Mouse (Mus musculus): ENCODE data around the gene Kctd17.

Kctd17 gene

DNA sequence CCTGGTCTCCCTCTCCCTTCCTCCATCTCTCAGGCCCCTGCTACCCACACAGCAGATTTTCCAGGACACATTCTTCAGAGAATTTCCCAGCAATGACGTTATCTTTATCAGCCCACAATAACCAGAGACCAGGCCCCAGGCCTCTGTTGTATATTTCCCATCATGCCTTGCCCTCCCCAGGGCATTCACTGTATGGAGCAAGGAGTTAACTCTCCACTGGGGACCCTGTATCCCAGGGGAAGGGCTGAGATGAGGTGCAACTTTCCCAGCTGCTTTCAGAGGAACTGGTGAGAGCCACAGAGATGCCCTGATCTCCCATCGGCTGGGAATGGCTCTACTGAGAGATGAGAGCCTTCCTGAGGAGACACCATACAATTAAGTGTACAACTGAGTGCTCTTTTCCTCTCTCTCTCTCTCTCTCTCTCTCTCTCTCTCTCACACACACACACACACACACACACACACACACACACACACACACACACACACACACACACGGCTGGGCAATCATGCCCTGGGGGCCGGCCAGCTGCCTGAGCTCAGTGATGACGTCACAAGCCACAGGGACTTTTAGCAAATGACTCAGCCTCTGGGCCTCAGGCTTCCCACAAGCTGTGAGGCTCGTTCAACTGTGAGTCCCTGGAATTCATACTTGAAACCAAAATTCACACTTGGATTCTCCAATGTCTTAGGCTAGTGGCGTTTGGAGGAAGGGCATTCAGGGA lies 21.5 kb downstream of the Kctd17 start:
- DNase-seq, result peak; percentile 64

GRCm38 (mm10) chr15:78450419-78450768 lies 22.0 kb downstream of the Kctd17 start:
- no peak for DNase-seq

DNA sequence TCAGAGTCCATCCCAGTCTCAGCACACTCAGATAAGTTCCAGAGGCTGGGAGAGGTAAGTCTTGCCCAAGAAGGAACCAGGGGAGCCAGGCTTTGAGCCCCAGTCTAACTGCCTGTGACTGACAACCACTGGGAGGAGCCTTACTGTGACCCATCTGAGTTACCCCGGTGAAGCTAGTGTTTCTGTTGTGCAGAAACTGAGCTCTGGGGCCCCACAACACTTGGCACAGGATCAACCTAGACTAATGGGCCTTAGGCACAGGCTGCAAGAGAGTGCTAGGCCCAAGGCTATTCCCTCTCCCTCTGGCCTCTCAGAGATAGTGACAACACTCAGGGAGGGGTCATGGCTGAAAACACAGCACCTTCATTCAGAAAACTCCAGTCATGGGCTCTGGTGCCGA lies 22.8 kb downstream of the Kctd17 start:
- no peak for DNase-seq

GRCm38 (mm10) chr15:78452929-78453328 lies 24.6 kb downstream of the Kctd17 start:
- no peak for DNase-seq

DNA sequence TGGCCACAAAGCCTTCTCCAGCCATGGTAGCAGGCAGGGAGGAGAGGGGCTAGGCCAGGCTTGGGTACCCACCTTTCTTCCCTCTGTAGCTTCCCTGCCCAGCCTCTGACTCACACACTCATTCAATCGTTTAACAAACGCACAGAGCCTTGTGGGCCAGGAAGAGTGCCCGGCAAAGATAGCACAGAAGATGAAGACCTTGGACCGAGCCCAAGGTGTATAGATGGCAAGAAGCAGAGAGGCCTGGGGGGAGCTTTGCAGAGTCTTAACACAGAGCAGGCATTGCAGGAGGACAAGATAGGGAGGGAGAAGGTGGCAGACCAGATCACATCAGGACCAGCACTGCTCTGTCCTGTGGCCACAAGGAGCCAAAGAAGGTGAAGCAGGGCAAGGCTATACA lies 26.8 kb downstream of the Kctd17 start:
- no peak for DNase-seq

- DNase-seq, result no peak
These were observed 27.7 kb downstream of the Kctd17 start for GRCm38 (mm10) chr15:78456051-78456450.

GRCm38 (mm10) chr15:78457193-78457592 lies 28.8 kb downstream of the Kctd17 start:
- no peak for DNase-seq

- no peak for DNase-seq
These were observed 34.6 kb downstream of the Kctd17 start for GRCm38 (mm10) chr15:78462981-78463380.

GRCm38 (mm10) chr15:78466809-78467208 lies 38.4 kb downstream of the Kctd17 start:
- DNase-seq, result peak; percentile 33

GRCm38 (mm10) chr15:78467570-78467969 lies 39.2 kb downstream of the Kctd17 start:
- DNase-seq, result no peak

GRCm38 (mm10) chr15:78468379-78468937 lies 40.1 kb downstream of the Kctd17 start, which contains the start of gene Tmprss6:
Tmprss6 (minus strand) TSS chr15:78468634.
- DNase-seq, result no peak

DNA sequence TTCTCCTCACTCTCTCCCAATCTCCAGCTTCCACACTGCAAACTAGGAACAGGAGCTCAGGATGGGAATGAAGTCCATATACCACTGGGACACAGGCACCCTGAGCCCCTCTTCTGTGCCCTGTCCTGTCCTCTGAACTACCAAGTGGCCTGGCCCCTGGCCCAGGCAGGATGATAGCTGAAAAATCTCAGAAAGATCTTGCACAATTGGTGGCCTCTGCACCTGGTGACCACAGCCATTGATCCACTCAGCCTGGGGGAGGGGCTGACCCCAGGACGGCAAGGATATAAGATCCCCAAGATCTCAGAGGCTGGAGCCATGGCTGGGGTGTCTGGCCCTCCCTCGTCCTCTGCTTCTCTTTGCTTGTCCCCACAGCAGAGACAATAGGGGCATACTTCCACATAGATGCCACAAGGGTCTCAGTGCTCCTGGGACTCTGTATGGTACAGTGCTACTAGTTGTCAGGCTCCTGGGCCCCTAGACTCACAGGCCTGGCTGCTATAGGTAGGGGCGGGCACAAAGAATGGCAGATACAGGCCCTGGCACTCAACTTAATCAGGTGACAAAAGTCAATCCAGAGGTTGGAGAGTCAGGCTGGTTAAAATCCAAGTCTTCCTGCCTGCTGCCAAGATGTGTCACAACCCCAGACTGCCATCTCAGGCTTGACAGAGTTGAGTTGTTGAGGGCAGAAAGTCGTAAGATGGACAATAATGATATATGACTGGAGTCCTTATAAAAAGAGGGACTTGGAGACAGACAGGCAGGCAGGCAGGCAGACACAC lies 42.3 kb downstream of the Kctd17 start:
- DNase-seq, result no peak

DNA sequence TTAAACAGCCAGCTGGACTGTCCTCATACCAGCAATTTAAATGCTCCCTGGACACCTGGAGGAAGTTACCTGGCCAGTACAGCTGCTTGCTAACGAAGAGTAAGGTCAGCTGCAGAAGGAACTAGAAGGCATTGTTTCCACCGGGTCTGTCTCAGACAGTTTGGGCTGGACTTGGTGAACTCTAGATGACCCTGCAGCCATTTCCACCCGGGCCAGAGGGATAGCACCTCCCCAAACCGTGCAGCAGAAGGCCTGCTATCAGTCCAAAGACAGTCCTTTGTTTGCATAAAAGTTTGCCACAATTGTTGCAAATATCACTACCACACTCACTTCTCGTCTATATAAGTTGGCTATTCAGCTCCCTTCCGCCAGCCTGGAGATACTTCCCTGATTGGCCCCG lies 43.5 kb downstream of the Kctd17 start:
- DNase-seq, result peak; percentile 18

DNA sequence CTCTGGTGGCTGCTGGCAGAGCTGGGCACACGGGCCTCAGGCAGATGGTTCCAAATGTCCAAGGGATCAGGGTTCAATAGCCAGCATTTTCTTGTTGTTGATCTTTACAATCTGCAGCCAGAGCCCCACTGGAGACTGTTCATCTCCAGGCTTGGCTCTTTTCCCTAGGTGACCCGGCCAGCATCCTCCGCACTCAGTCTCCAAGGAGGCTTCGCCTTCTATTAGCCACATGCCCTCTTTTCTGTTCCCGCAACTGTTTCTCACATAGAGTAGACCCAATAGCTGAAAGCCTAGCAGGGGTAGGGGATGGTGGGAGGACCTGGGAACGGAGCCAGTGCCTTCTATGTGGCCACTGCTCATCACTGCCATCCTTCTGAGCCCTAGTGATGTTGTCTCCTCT lies 45.1 kb downstream of the Kctd17 start:
- no peak for DNase-seq

- no peak for DNase-seq
These were observed 47.3 kb downstream of the Kctd17 start for GRCm38 (mm10) chr15:78475604-78476031.

DNA sequence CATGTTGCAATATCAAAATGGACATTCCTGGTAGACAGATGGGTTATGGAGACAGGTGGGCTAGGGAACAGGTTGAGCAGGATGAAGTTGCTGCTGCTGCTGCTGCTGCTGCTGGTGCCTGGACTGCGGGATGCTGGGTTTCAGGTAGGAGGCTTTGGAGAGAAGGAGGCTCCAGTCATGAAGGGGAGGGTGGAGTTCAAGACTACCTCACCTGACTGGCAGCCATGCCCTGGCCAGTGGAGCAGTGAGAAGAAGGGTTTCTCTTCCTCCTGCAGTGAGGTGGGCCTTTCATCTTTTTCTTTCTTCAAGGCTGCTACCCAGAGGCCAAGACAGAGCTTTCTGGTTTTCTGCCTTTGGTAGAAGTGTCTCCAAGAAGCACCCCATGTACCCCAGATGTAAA lies 48.5 kb downstream of the Kctd17 start:
- DNase-seq, result no peak

GRCm38 (mm10) chr15:78478073-78478472 lies 49.7 kb downstream of the Kctd17 start:
- DNase-seq, result no peak

DNA sequence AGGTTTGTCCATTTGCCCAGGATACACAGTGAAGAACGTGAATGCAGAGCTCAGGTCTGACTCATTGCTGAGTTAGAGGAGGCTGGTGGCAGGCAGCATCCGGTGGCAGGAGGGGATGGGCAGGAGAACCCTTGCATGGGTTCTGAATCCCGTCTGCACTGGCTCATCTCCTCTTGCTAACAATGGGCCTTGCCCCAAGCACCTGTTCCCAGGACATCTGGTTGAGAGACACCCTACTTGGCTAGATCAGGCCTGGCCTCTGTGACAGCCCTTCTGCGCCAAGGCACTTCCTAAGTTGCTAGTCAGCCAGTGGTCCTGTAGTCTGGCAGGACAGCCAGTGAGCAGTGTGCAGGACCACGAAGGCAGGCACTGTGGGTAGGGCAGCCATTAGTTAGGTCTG lies 51.1 kb downstream of the Kctd17 start:
- DNase-seq, result no peak

DNA sequence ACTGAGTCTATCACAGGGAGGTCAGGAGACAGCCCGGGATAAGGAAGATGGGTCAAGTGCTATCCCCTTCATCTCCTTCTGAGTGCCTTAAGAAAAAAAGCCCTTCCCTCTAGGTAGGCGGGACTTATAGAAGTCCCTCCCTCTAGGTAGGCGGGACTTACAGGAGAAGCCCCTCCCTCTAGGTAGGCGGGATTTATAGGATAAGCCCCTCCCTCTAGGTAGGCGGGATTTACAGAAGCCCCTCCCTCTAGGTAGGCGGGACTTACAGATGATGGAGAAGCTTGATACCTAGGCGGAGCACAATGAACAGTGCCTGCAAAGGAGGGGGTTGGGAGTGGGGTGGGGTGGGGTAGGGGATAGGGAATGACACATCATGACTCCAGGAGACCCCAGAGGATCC lies 51.7 kb downstream of the Kctd17 start:
- no peak for DNase-seq

DNA sequence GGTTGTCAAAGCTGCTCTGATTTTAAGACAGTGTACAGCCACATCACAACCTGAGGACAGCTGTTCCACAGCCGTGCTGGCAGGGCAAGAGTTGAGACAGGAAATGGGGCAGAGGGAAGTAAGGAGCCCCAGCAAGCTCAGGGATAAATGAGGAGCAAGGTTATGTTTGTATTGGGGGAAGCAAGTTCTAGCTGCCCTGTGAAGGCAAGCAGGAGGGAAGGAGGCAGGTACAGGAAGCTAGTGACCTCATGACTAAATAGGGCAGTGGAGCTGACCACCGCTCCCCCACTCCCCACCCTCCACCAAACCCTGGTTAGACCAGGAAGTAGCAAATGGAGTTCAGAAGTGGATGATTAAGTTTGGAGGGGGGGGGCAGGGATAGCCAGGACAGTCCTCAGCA lies 52.6 kb downstream of the Kctd17 start:
- DNase-seq, result no peak

DNA sequence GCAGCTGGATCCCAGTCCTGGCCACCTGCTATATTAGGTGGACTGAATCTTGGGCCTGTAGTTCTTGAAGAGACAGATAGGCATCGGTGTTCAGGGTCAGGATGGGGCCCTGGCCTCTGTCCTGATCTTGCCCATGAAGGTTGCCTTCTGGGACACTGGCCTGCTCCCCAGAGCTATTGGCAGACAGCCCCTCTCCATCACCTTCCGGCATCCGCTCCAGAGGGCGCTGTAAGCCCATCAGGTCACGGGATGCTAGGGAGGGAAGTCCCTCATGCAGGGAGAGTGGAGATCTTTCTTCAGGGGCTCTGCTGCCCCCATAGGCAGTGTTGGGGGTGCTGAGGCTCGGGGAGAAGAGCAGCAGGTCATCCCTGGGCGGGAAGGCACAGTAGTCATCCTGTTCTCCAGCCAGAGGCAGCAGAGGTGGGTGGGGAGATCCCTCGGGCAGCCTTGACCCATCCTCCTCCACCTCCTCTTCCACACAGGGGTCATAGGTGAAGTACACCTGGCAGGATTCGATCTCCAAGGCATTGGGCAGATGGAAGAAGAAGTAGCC lies 53.2 kb downstream of the Kctd17 start:
- DNase-seq, result no peak

DNA sequence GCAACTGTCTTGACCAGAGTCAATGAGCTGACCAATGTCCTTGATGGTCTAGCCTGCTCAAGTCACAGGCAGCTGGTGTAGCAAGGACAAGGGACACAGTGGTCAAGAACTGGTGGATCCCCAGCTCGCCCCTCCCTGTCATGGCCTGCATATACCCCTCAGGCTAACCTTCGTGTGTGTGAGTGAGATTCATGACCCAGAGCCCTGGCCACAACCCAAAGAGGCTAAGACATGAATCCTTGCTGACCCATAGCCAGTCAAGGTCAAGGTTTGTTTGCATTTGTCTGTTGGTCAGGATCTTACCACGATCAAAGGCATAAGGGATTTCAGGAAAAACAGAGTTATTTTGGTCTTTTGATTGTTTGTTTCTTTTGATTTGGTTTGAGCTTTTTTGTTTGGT lies 54.2 kb downstream of the Kctd17 start:
- DNase-seq, result no peak

- no peak for DNase-seq
These were observed 54.9 kb downstream of the Kctd17 start for GRCm38 (mm10) chr15:78483311-78483710.

DNA sequence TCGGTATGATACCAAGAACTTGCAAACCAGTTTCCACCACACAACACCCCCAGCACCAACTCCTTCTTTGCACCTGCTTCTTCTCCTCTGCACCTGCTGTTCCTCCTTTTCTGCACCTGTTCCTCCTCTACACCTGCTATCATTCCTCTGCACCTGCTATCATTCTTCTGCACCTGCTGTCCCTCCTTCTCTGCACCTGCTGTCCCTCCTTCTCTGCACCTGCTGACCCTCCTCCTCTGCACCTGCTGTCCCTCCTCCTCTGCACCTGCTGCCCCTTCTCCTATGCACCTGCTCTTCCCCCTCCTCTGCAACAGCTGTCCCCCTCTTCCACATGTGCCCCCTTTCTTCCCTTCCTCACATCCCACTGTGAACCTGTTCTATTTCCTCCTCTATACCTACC lies 58.2 kb downstream of the Kctd17 start:
- no peak for DNase-seq

All from embryo, embryonic 11 days (tissue).